Mouse (Mus musculus) testis, postnatal 10 days (tissue): ENCODE data around the gene Mgat1.
A peak's percentile ranks its signal among the peaks of the same experiment; 100 is the strongest.

Experiments
- DNase-seq: peaks from one replicate; pipeline ENCODE4 v3.0.0; 2021; ENCODE audit warnings: low spot score

Mgat1 gene

DNA sequence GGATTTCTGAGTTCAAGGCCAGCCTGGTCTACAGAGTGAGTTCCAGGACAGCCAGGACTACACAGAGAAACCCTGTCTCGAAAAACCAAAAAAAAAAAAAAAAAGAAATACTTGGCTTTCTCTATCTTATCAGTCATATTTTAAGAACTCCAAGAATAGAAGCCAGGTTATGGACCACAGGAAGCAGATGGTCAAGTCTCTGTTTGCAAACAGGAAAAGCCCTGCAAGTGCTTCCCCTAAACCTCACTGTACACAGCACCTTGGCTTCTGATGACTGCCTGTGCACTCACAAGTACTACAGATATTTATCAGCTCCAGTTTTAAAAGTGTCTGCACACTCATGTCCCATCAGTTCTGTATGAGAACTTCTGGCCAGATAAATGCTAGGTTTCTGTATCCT lies 2.5 kb upstream of the Mgat1 start:
- no peak for DNase-seq

DNA sequence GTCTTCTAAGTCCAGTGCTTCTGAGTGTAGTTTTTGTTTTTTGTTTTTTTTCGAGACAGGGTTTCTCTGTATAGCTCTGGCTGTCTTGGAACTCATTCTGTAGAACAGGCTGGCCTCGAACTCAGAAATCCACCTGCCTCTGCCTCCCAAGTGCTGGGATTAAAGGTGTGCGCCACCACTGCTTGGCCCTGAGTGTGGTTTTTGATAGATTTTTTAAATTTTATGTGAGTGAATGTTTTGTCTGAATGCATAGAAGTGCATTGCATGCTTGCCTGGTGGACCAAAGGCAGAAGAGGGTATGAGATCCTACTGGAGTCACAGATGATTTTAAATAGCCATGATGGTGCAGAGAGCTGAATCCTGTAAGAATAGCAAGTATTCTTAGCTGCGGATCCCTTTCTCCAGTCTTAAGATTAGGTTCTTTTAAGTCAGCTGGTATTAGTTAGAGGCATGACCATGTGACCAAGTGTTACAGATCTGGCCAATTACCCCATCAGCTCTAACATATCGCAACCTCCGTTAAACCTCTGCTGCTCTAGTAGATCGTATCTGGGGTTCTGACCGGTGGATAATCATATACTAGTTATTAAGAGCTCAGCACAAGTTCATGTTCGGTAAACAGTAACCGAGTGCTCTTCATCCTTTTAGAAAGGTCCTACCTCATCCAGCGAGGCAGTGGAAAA lies 906 bp upstream of the Mgat1 start:
- no peak for DNase-seq

DNA sequence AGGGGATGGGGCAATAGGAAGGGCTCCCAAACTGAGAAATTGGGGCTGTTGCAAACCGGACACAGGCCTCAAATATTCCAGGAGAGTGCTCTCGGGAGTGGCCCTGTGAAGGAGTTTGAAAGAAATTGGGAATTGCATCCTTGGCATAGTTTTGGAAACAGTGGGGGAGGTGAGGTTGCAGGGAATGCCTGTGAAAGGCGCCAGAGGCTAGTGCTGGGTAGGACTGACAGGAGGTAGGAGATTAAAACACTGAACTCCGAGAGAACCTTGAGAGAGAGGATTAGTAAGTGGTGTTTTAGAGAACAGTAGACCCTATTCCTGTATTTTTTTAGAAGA lies 572 bp downstream of the Mgat1 start:
- DNase-seq = no peak

DNA sequence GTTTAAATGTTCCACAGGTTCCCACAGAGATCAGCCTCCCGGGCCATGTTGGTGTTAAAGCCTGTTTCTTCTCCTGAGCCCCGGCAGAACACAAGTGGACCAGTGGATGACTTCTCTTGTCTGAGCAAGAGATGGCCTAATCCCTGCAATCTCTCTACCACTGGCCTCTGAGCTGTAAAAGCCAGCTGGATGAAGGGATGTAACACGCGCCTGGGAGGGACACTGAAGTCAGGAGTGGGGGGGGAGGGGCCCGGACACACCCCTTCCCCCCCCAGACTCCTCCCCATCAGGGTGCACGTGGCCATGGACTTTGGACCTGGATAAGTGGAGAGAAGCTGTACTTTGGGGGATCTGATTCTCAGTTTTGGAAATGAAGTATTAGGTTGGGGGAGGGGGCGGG lies 1.2 kb downstream of the Mgat1 start:
- DNase-seq = peak; percentile 74

DNA sequence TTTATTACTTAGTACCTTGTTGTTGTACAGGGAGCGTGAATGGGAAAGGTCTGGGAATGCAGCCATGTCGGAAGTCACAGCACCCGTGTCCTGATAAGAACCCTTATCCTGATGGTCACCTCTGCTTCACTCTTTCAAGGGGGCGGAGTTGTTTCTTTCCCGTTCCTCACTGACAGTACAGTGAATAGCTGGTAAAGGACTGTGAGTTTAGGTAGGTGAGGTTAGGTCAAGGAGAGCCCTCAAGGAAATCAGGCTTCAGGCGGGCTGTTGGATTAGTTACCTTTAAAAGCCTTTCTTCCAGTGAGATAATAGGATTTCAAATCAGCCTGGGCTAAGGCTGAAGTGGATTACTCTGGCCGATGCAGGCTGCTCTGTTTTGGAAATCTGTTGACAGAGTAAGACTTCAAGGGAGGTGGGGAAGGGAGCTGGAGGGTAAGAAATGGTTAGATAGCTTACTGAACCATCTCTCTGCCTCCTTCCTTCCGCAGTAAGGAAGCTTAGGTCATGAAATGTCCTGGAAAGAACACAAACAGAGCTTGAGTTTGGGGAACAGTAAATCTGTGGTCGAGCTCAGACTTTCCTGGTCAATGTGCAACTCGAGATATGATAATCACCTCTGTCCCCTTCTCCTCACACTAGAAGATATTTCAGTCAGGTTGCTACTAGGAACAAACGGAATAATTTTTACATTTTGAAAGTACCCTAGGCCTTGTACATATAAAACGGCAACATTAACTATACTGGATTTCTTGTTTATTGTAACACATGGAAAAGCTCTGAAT lies 1.8 kb downstream of the Mgat1 start:
- DNase-seq = no peak

DNA sequence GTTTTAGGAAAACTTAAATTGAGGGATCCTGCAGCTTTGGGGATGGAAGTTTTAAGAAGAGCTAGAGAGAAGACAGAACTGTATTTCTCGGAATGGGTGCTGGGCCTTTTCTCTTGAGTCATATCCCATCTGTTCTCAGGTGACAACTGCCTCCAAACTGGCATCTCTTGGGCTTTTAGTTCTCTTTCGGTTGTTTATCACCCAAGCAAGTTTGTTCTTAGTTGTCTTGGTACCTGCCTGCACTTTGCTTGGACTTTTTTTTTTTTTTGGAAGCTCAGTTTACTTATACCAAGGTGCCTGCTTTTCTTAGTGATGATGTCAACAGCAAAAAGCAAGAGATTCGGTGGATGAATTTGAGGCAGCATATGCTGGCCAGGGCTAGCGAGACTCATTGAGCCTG lies 2.5 kb downstream of the Mgat1 start:
- DNase-seq = no peak

DNA sequence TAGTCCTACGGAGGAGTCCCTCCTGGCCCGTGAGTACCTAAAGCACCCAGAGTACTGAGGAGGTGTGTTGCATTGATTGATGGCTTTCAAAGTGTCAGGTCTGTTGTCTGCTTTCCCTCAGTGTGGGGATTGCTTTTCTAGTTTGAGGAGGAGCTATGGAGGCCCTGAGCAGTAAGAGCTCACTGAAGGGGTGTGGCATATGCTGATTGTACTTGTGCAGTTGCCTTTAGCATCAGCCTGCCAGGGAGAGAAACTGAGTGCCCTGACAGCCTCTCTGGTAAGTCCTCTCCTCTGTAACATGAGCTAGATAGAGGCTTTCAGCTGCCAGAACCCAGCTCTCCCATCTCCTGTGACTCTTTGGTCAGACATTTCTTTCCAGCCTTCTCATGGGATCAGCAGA lies 3.3 kb downstream of the Mgat1 start:
- no peak for DNase-seq

DNA sequence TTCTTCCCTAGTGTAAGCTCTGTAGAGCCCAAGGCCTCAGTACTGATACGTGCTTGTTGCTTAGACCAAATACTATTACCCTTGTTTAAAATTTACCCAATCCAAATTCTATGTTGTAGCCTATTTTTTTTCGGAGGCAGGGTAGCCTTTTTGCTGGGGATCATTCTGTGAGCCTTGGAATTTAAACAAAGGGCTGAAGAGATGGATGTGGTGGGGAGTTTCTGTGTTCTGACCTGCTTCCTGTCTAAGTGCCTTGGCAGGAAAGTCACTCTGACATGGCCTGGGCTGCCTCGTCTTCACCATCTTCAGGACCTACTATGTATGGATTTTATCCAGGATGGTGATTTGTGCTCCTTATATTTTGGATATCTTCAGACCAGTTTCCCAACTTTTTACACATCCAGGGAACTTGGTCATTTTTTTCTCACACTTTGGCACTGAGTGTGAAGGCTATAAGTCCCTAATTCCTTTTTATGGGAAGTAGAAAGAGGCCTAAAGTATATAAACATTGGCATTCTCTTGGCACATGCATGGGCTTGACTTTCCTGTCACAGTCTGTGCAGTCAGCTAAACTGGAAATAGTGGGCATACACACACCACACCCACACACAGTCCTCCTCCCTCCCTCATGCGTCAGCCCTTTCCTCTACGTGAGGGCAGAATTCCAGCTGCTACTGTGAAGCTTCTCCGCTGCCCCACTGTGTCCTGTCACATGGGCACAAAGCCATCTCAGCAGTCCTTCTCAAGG lies 4.4 kb downstream of the Mgat1 start:
- no peak for DNase-seq

DNA sequence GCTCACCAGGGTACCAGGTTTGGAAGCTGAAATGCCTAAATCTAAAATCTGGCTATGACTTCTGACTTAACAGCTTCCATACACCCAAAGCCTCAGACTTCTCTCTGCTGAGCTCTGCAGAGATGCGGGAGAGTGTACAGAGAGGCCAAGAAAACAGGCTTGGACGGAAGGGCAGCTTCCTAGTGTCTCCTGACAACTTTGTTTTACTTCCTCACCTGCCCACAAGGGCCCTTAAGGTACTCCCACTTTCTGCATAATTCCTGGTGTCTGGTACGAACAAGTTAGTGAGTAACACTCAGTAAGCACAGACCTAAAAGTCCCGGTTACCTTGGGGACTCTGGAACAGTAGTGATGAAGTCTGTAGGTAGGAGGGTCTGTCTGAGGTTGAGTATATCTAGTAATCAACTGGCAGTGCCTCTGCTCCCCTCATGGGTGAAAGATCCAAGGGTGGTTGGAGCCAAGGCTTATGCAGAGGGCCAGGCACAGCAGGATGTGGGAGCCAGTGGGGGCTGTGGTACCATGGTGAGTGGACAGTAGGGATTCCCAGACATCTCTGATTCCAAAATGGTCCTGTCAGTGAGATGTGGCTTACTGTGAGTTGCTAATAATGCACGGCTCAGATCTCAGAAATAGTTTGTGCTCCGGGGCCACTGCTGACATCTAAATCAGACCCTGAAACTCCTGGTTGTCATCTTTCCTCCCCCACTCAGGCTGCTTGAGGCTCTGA lies 5.1 kb downstream of the Mgat1 start:
- DNase-seq = no peak

DNA sequence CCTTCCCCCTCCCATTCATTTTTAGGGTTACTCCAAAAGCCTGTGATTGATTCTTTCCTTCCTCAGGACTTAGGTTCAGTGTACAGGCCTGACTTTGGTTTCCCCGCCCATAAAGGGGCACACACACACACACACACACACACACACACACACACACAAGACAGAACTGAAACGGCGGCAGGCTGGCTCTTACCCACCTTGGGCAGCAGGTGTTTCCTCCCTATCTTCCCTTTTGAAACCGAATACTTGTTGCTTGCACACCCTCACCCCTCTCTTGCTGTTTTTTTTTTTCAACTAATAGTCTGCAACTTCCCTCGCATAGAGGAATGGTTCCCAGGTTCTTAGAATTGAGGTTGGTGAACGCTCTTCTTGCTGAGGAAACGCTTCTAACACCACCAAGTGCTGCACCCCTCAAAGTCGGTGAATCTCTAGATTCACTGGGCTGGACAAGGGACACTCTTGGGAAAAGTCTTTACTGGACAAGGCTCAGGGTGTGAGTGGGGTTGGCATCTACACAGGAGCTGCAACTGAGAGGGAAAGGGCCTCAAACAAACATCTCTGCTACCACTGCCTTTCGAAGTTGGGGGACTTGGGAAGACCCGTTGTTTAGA lies 5.9 kb downstream of the Mgat1 start:
- no peak for DNase-seq

DNA sequence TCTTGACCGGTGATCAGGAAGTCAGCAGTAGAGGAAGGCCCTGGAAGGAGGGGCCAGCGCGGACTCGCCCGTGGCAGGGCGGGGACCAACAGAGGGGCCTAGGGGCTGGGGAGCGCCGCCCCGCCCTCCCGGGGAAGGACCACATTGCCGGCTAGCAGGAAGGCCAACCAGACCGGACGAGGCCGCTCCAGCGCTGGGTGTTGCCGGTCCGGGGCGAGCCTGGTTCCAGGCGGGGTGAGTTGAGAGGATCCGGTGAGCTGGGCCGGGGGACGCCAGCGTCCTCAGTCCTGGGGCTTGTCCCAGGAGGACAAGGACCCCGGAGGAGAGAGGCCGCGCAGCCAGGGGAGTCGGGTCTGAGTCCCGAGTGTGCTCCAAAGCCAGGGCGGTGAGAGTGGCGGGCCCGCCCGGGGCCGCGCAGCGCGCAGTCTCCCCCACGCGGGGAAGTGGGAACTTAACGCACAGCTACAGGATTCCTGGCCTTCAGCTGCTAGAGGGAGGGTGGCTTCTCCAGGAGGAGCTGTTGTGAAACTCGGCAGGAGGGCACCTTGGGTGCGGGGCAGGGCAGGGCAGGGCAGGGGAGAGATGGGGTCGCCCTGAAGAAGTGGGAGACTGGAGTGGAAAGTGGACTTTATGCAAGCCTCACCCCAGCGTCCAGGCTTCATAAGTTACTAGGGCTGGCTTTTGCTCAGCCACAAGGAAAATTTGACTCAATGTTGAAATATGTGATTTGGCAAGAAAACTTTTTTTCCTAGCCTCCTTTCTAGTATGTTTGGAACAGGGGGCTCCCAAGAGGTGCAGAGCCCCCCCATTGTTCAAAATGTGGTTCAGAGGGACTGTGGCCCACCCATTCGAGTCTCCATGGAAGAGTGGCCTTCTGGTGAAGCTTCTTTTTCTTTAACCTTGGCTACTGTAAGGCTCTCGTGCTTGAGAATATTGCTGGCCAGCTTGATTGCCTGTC lies 6.7 kb downstream of the Mgat1 start:
- DNase-seq = peak; percentile 88

DNA sequence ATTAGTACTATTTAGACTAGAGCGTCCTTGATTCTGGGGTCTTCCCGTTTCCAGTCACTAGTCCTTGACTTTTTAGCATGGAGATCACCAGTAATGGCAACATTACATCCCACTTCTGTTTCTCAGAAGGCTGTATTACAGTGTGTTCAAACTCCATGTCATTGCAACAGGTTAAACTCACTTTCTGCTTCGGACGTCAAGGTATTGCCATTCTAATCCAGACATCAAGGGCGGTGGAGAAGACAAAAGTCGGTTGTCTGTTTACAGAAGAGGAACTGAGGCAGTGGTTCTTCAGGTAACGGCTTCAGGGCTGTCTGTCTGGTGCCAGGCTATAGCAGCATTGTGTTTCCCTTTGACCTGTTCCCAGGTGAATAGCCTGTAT lies 7.4 kb downstream of the Mgat1 start:
- DNase-seq = no peak

DNA sequence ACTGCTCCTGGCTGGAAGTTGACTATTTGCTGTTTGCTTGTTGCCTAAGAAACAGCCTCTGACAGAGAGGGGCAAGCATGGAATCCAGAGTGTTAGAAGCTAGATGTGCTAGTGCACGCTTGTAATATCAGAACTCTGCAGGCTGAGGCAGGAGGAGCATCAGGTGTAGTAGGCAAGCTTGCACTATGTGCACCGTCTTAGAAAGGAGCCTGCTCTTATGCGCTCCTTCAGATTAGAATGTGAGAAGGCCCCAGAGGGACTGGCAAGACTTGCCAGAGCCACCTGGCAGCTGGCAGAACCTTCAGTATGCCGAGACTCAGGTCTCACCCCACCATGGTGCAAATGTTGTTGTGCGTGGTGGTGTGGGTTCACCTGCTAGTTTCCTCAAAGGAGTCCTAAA lies 8.1 kb downstream of the Mgat1 start:
- DNase-seq = no peak

DNA sequence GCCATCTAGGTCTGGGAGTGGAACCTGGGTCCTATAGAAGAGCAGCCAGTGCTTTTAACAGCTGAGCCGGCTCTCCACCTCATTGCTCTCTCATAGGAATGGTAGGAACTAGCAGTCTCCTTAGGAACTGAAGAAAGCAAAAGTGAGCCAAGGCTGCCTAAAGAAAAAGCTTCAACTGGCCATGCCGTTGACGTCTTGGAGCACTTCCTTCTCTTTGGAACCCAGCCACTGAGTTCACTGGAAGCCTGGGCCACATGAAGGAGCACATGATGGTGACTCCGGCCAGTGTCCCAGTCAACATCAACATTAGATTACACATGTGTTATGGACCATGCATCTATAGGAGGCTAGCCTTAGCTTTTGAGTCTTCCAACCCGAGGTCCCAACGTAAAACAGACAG lies 9.0 kb downstream of the Mgat1 start:
- DNase-seq = no peak

DNA sequence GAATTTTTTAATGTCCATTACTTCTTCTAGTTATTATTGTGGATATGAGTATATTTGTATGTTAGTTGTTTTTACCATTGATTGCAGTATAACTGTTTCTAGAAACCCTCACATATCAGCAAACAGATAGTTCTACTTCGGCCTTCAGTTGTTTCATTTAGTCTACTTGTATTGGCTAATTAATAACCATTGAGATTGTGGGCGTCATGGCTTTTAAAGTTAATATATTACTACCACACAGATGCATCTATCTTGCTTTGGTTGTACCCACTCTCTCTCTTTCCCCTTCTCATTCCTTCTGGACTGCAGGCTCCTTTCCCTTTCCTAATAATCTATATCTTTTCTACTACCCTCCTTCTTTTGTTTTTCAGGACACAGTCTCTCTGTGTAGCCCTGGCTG lies 15.3 kb downstream of the Mgat1 start:
- DNase-seq = no peak

DNA sequence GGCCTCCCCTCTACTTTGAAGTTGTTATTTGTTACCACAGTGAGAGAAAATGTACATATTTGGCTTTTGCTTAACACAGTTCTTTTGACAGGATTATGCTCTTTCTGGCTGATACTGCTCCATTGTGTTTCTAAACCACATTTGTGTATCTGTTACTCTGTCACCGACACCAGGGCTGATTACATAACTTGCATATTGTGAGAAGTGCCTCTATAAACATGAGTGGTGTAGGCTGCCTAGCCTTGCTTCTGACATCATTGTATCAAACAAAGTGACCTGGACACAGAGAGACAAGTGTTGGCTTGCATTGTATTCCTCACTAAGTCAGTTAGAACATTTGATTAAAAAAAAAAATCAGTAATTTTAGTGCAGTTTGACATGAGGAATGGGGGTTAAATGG lies 15.8 kb downstream of the Mgat1 start:
- no peak for DNase-seq

DNA sequence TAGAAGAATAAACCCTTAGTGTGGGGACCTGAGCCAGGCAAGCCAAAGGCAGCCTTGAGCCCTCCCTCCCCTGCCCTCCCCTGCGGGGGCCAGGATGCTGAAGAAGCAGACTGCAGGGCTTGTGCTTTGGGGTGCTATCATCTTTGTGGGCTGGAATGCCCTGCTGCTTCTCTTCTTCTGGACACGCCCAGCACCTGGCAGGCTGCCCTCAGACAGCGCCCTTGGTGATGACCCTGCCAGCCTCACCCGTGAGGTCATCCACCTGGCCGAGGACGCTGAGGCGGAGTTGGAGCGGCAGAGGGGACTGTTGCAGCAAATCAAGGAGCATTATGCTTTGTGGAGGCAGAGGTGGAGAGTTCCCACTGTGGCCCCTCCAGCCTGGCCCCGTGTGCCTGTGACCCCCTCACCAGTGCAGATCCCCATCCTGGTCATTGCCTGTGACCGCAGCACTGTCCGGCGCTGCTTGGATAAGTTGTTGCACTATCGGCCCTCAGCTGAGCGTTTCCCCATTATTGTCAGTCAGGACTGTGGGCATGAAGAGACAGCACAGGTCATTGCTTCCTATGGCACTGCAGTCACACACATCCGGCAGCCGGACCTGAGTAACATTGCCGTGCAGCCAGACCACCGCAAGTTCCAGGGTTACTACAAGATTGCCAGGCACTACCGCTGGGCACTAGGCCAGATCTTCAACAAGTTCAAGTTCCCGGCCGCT lies 16.8 kb downstream of the Mgat1 start:
- peak; percentile 80 for DNase-seq

DNA sequence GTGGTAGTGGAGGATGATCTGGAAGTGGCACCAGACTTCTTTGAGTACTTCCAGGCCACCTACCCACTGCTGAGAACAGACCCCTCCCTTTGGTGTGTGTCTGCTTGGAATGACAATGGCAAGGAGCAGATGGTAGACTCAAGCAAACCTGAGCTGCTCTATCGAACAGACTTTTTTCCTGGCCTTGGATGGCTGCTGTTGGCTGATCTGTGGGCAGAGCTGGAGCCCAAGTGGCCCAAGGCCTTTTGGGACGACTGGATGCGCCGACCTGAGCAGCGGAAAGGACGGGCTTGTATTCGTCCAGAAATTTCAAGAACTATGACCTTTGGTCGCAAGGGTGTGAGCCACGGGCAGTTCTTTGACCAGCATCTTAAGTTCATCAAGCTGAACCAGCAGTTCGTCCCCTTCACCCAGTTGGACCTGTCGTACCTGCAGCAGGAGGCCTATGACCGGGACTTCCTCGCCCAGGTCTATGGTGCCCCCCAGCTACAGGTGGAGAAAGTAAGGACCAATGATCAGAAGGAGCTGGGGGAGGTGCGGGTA lies 17.4 kb downstream of the Mgat1 start:
- no peak for DNase-seq

DNA sequence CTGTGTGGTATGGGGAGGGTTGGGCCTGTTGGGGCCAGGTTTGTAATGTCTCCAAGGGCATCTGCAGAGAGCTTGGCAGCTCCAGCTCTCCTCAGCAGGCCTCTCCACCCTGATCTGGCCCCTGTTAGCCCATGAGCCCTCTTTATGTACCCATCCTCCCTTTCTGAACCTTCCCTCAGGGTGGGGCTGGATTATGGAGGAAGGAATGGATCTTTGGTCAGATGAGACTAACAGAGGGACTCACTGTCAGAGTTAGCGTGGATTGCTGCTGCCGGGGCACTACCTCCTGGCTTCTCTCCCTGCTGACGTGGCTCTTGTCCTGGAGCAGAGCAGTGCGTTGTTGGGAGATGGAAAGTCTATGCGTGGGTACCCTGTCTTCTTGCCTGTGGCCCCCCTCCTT lies 18.3 kb downstream of the Mgat1 start:
- DNase-seq = no peak

DNA sequence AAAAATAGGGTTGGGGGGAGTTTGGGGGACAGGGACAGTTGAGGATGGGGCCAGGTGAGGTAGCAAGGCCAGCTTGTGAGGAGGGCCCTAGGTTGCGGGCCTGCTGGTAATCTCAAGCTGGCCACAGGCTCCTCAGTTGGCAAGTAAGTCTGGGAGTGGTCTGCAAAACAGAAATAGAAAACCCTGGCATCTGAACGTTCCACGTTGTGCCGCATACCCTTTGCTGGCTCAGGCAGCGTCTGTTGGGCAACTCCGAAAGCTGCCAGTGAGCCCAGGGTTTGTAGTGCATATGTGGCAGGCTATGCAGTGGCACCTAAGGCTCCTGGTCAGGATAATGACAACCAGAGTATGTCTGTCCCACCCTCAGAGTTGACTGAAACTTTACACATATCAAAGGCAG lies 19.2 kb downstream of the Mgat1 start:
- DNase-seq = no peak
